Mouse (Mus musculus): ENCODE measurements around the gene Gm973. TPM values are rescaled to one million over a fixed set of nuclear protein-coding genes. Genes with fewer than 3 reads are reported as not detected.

Gm973 gene
- total and polyA plus RNA-seq, 3 experiments: 2.3 to 14.9 (median 7.6) TPM

DNA sequence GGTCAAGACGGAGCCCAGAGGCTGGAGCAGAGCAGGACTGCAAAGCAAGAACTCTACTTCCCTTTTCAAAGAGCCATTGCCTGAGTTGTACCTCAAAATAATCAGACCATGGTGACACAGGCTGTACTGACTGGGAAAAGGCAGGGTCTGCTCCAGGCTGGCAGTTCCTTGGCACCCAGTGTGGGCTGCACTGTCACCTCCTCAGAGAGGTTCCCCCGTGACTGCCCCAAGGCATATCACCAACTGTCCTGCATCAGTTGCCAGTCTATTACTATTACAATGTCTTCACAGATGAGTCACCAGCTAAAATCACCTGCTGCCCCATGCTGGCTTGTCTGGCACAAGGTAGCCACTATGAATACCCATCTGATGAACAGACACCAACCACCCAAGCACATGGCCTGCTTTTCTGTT lies 77.6 kb downstream of the Gm973 start (continued):
- TF ChIP-seq CHD2 (IDR thresholded peaks at IDR 0.05; ENCODE audit: low read length) (no peak), NRF1 (IDR thresholded peaks at IDR 0.05; ENCODE audit: low read depth, low read length) (no peak), MYC (IDR thresholded peaks at IDR 0.05; ENCODE audit: low read depth, low read length) (0 out of 2 replicates have a peak, but pooled peaks have one; percentile 63), ZMIZ1 (IDR thresholded peaks at IDR 0.05; ENCODE audit: low read depth, low read length) (no peak), ZKSCAN1 (IDR thresholded peaks at IDR 0.05; ENCODE audit: borderline replicate concordance, low read depth, low read length) (no peak), IRF4 (IDR thresholded peaks at IDR 0.05; ENCODE audit: low read depth, low read length) (no peak)

DNA sequence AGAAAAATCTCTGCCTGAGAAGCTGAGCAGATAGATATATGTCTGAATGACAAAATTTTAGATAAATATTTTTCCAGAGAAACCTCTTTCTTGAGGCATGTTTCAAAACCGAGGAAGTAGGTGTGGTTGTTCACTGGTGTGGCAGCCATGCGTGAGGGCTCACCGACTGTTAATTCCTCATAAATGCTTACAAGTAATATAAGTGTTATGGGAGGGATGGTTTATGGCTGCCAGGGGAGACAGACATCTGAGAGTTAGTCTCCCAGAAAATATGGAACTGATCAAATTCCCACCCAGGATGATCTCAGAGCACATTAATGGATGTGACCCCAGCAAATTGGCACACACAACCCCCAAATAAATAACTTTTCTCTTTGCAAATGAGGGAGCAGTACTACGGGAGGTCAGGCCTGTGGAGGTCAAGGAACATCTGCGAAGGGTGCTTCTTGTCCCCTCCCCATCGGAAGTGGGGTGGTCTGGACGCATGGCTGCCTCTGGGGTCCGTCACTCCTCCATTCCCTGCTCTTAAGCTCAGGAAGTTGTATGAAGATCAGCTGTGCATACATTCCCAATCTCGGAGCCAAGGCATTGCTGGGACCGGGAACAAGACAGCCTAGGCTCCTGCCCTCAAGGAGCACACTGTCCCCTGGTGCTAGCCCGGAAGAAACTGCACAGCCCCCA lies 78.7 kb downstream of the Gm973 start:
- no peak for DNase-seq (ENCODE audit: extremely low read depth)
- dilution Hi-C loops (cut with MboI; ENCODE audit: extremely low pct_ligation_motif_present, extremely low pct_unique_long_range_greater_than_20kb, low sequenced_read_pairs): no loop called here
- peak overlapping the region; percentile 83 for H3K27ac ChIP-seq (ENCODE audit: insufficient read depth, low read depth)
- peak overlapping the region; percentile 80 for H3K4me2 ChIP-seq (ENCODE audit: insufficient read depth, low read depth, poor library complexity, severe bottlenecking)
- no peaks in the 10 kb centered on the region; the same call in 1 of the 2 replicates for H3K79me2 ChIP-seq (replicated peaks; ENCODE audit: control insufficient read depth, extremely low read depth, insufficient read depth, poor library complexity, severe bottlenecking)
- TF ChIP-seq ELF1 (IDR thresholded peaks at IDR 0.05; ENCODE audit: low read depth, low read length) (no peak), USF2 (conservative IDR thresholded peaks at IDR 0.05; ENCODE audit: low read depth, low read length) (no peak), POLR2A (IDR thresholded peaks at IDR 0.05; ENCODE audit: low read depth, low read length) (peak; percentile 33; the same call in 1 of the 2 replicates), ZMIZ1 (IDR thresholded peaks at IDR 0.05; ENCODE audit: low read depth, low read length) (no peak), MYC (IDR thresholded peaks at IDR 0.05; ENCODE audit: low read depth, low read length) (peak; percentile 45; the same call in 1 of the 2 replicates), NRF1 (IDR thresholded peaks at IDR 0.05; ENCODE audit: low read depth, low read length) (0 out of 2 replicates have a peak, but pooled peaks have one; percentile 31), TCF12 (IDR thresholded peaks at IDR 0.05; ENCODE audit: low read depth, low read length) (0 out of 2 replicates have a peak, but pooled peaks have one; percentile 51), GABPA (IDR thresholded peaks at IDR 0.05; ENCODE audit: insufficient replicate concordance, low read depth, low read length) (no peak), NELFE (IDR thresholded peaks at IDR 0.05; ENCODE audit: low read depth, low read length) (0 out of 2 replicates have a peak, but pooled peaks have one; percentile 34)
- H3K9me3 ChIP-seq (replicated peaks; ENCODE audit: low read length): no peaks in the 10 kb centered on the region
- H3K4me3 ChIP-seq (replicated peaks in 1 of 3; ENCODE audit: low read depth in 2 of 3, low read length in 2 of 3, poor library complexity in 1 of 3): peak overlapping the region in 2 of 3 experiments; percentile 51 to 57
- H3K4me1 ChIP-seq (ENCODE audit: control insufficient read depth in 1 of 2, insufficient read depth in 2 of 2): peaks cover 22 to 25% of the 10 kb centered on the region in 2 experiments
- in situ Hi-C loops (cut with MboI; ENCODE audit: low pct_ligation_motif_present, low pct_unique_long_range_greater_than_20kb, low sequenced_read_pairs): no loop called here
- H3K9ac ChIP-seq (ENCODE audit: insufficient read depth, low read depth): peak overlapping the region; percentile 79
- H3K27me3 ChIP-seq (replicated peaks): no peaks in the 10 kb centered on the region
- no peaks in the 10 kb centered on the region for H3K36me3 ChIP-seq (replicated peaks in 1 of 2; ENCODE audit: control insufficient read depth in 1 of 2, insufficient read depth in 1 of 2, low read length in 1 of 2)

GRCm38 (mm10) chr1:59595609-59596008 lies 79.5 kb downstream of the Gm973 start:
- Histone ChIP-seq H3K9ac (ENCODE audit: insufficient read depth, low read depth) (peak overlapping the region; percentile 79), H3K9me3 (replicated peaks; ENCODE audit: low read length) (no peaks in the 10 kb centered on the region), H3K36me3 (replicated peaks in 1 of 2; ENCODE audit: control insufficient read depth in 1 of 2, insufficient read depth in 1 of 2, low read length in 1 of 2) (no peaks in the 10 kb centered on the region), H3K27ac (ENCODE audit: insufficient read depth, low read depth) (peak overlapping the region; percentile 83), H3K4me1 (ENCODE audit: control insufficient read depth in 1 of 2, insufficient read depth in 2 of 2) (peaks cover 26 to 28% of the 10 kb centered on the region in 2 experiments), H3K79me2 (replicated peaks; ENCODE audit: control insufficient read depth, extremely low read depth, insufficient read depth, poor library complexity, severe bottlenecking) (no peaks in the 10 kb centered on the region; the same call in 1 of the 2 replicates), H3K4me2 (ENCODE audit: insufficient read depth, low read depth, poor library complexity, severe bottlenecking) (peak overlapping the region; percentile 80), H3K27me3 (replicated peaks) (no peaks in the 10 kb centered on the region), H3K4me3 (replicated peaks in 1 of 3; ENCODE audit: low read depth in 2 of 3, low read length in 2 of 3, poor library complexity in 1 of 3) (peak overlapping the region in 2 of 3 experiments; percentile 51 to 57)
- in situ Hi-C loops (cut with MboI; ENCODE audit: low pct_ligation_motif_present, low pct_unique_long_range_greater_than_20kb, low sequenced_read_pairs) (no loop called here), dilution Hi-C loops (cut with MboI; ENCODE audit: extremely low pct_ligation_motif_present, extremely low pct_unique_long_range_greater_than_20kb, low sequenced_read_pairs) (no loop called here)
- DNase-seq (ENCODE audit: extremely low read depth): peak; percentile 45
- TF ChIP-seq MEF2A (IDR thresholded peaks at IDR 0.05; ENCODE audit: borderline replicate concordance, low read depth, low read length) (peak; percentile 72; the same call in 1 of the 2 replicates), SIN3A (IDR thresholded peaks at IDR 0.05; ENCODE audit: low read length) (0 out of 2 replicates have a peak, but pooled peaks have one; percentile 22), HCFC1 (IDR thresholded peaks at IDR 0.05; ENCODE audit: low read depth, low read length) (0 out of 2 replicates have a peak, but pooled peaks have one; percentile 18), ZC3H11A (IDR thresholded peaks at IDR 0.05; ENCODE audit: low read depth, low read length) (no peak), JUND (conservative IDR thresholded peaks at IDR 0.05; ENCODE audit: low read depth, low read length) (no peak), ETS1 (conservative IDR thresholded peaks at IDR 0.05; ENCODE audit: low read depth, low read length) (peak; percentile 75), USF1 (IDR thresholded peaks at IDR 0.05; ENCODE audit: low read depth, low read length) (no peak), NRF1 (IDR thresholded peaks at IDR 0.05; ENCODE audit: low read depth, low read length) (0 out of 2 replicates have a peak, but pooled peaks have one; percentile 28), IRF4 (IDR thresholded peaks at IDR 0.05; ENCODE audit: low read depth, low read length) (peak; percentile 45; the same call in 1 of the 2 replicates), USF2 (conservative IDR thresholded peaks at IDR 0.05; ENCODE audit: low read depth, low read length) (no peak), POLR2A (IDR thresholded peaks at IDR 0.05; ENCODE audit: low read depth, low read length) (peak; percentile 61), GABPA (IDR thresholded peaks at IDR 0.05; ENCODE audit: insufficient replicate concordance, low read depth, low read length) (no peak), CHD2 (IDR thresholded peaks at IDR 0.05; ENCODE audit: low read length) (no peak), NELFE (IDR thresholded peaks at IDR 0.05; ENCODE audit: low read depth, low read length) (peak; percentile 57; the same call in 1 of the 2 replicates), ZNF384 (IDR thresholded peaks at IDR 0.05; ENCODE audit: low read depth, low read length) (no peak), MYC (IDR thresholded peaks at IDR 0.05; ENCODE audit: low read depth, low read length) (peak; percentile 79; the same call in 1 of the 2 replicates), MXI1 (IDR thresholded peaks at IDR 0.05; ENCODE audit: low read depth, low read length) (peak; percentile 59; the same call in 1 of the 2 replicates), TBP (conservative IDR thresholded peaks at IDR 0.05; ENCODE audit: low read depth, low read length) (peak; percentile 74; the same call in 1 of the 2 replicates), JUN (IDR thresholded peaks at IDR 0.05; ENCODE audit: insufficient read depth, low read depth, low read length) (peak; percentile 25; the same call in 1 of the 2 replicates), MAZ (IDR thresholded peaks at IDR 0.05; ENCODE audit: low read depth, low read length) (peak; percentile 64; the same call in 1 of the 2 replicates)

All from CH12.LX (cell line).